Mouse (Mus musculus): ENCODE measurements around the gene Pin1rt1.

- TF ChIP-seq CTCF (conservative IDR thresholded peaks at IDR 0.05; ENCODE audit: insufficient read depth, insufficient read length, low read depth, low read length) (no peak), POLR2A (IDR thresholded peaks at IDR 0.05; ENCODE audit: low read depth, low read length) (no peak)
These were observed 1.1 kb upstream of the Pin1rt1 start for GRCm38 (mm10) chr2:104717231-104717735.

All from kidney, adult 2 months (tissue).